Comparison of ENCODE assay signal across 22 mouse cellular contexts in the genomic region with DNA sequence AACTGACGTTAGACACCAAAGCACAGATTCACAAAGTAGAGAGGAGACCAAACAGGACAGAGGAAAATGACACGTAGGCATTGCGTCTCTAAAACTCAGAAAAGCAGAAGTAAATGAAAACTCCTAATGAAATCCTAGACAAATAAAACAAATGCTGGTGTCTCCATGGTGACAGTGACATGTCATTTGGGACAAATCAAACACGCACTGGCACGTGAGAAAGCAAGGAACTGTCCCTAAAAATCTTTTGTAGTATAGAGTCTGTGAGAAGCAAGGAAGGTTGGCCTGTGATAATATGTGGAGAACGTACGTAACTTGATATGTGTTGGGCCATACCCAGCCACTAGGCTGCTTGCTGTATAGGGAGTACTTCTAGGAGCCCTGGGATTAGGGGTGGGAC.
DNase-seq lines count a peak whose midpoint lies in the region; ATAC-seq and TF ChIP-seq lines count a peak whose summit lies in the region.
"Had no signal": no experiment of that assay in that cellular context is flagged by ENCODE, and none has a peak within 500 bp of the region (broad histone marks: within the 10 kb centered on the region; RNA-seq: fewer than 3 reads in every experiment).

No protein-coding gene starts in this region.

- WGBS in lung, embryonic 14.5 days = 57% methylated on average over 7 of the region's 7 CpGs
- 58% methylated on average over 7 of the region's 7 CpGs for WGBS in lung, postnatal 0 days

- no peaks in the 10 kb centered on the region for H3K27me3 ChIP-seq in lung, embryonic 14.5 days (ENCODE audit: insufficient read depth, low read length)
- H3K27me3 ChIP-seq in lung, postnatal 0 days (replicated peaks; ENCODE audit: insufficient read depth, low read length) = no peaks in the 10 kb centered on the region
- no peaks in the 10 kb centered on the region for H3K27me3 ChIP-seq in MEL (ENCODE audit: control insufficient read depth in 1 of 2, insufficient read depth in 2 of 2, low read length in 2 of 2)
- H3K27me3 ChIP-seq: CH12.LX, Patski had no signal

- H3K9me3 ChIP-seq in lung, embryonic 14.5 days (ENCODE audit: low read depth, low read length) = no peaks in the 10 kb centered on the region
- H3K9me3 ChIP-seq in lung, postnatal 0 days (ENCODE audit: low read length) = no peaks in the 10 kb centered on the region
- H3K9me3 ChIP-seq in MEL (replicated peaks; ENCODE audit: insufficient read depth, low read length) = no peaks in the 10 kb centered on the region

- ATAC-seq in lung, embryonic 14.5 days (ENCODE audit: insufficient read depth) = peak; percentile 54; the same call in 1 of the 2 replicates
- ATAC-seq in lung, postnatal 0 days = no peak
- ATAC-seq in CD4-positive, CD25-positive, alpha-beta regulatory T cell, adult 4 months = no peak
- ATAC-seq: activated CD4-positive, CD25-positive, alpha-beta regulatory T cell, adult 4 months; Patski had no signal

- DNase-seq in lung, embryonic 14.5 days = no peak
- no peak for DNase-seq in lung, postnatal 10 days
- DNase-seq in lung, postnatal 0 days (ENCODE audit: low spot score) = peak; percentile 20
- no peak for DNase-seq in lung, postnatal 14 days
- peak; percentile 69 for DNase-seq in MEL (ENCODE audit: low read depth, low spot score)
- DNase-seq: adrenal gland, adult 2 months; adrenal gland, adult 8-10 months; adrenal gland, postnatal 10 days; adrenal gland, postnatal 14 days; adrenal gland, postnatal 25 days; adrenal gland, postnatal 36 days; B cell, adult 2 months; cerebellum, adult 11 months; cerebellum, adult 11-12 months; cerebellum, adult 18-20 months; cerebellum, adult 2 months; cerebellum, adult 8-10 months had no signal

- no peak for TF ChIP-seq POLR2A in MEL (IDR thresholded peaks at IDR 0.05; ENCODE audit: control insufficient read depth in 1 of 2, insufficient read depth in 1 of 2, low read depth in 1 of 2, low read length in 2 of 2, poor library complexity in 1 of 2)

- no peaks in the 10 kb centered on the region for H3K36me3 ChIP-seq in lung, embryonic 14.5 days (ENCODE audit: insufficient read depth)
- H3K36me3 ChIP-seq in lung, postnatal 0 days (ENCODE audit: insufficient read depth, low read length) = no peaks in the 10 kb centered on the region
- peaks cover 0 to 57% of the 10 kb centered on the region in 2 experiments; a peak in 2 of 4 replicates for H3K36me3 ChIP-seq in MEL (ENCODE audit: control insufficient read depth in 1 of 2, insufficient read depth in 2 of 2, low read length in 2 of 2)
- H3K36me3 ChIP-seq: G1E had no signal

- H3K9ac ChIP-seq in lung, embryonic 14.5 days = no peak overlapping the region
- no peak overlapping the region for H3K9ac ChIP-seq in lung, postnatal 0 days (replicated peaks; ENCODE audit: low read depth)
- H3K9ac ChIP-seq in MEL (ENCODE audit: control insufficient read depth, low read depth, low read length, poor library complexity, severe bottlenecking) = peak overlapping the region; percentile 62; the same call in 1 of the 2 replicates

- no peak overlapping the region for H3K4me3 ChIP-seq in lung, embryonic 14.5 days (ENCODE audit: low read depth, low read length)
- no peak overlapping the region for H3K4me3 ChIP-seq in lung, postnatal 0 days (ENCODE audit: low read depth, low read length)
- H3K4me3 ChIP-seq in MEL (ENCODE audit: control insufficient read depth in 1 of 2, insufficient read depth in 1 of 2, low read depth in 2 of 2, low read length in 2 of 2) = no peak overlapping the region

- no peak overlapping the region for H3K4me2 ChIP-seq in lung, embryonic 14.5 days
- no peak overlapping the region for H3K4me2 ChIP-seq in lung, postnatal 0 days (replicated peaks; ENCODE audit: low read depth, low read length)

- no peaks in the 10 kb centered on the region for H3K79me2 ChIP-seq in MEL (ENCODE audit: control insufficient read depth, insufficient read depth, low read length, poor library complexity)

- no peak for TF ChIP-seq RAD21 in MEL (IDR thresholded peaks at IDR 0.05; ENCODE audit: low read depth, low read length)

- TF ChIP-seq CTCF in lung, embryonic 14.5 days (IDR thresholded peaks at IDR 0.05; ENCODE audit: low read depth) = no peak
- no peak for TF ChIP-seq CTCF in lung, postnatal 0 days (IDR thresholded peaks at IDR 0.05)
- no peak for TF ChIP-seq CTCF in MEL (IDR thresholded peaks at IDR 0.05 in 2 of 3, conservative IDR thresholded peaks at IDR 0.05 in 1 of 3; ENCODE audit: control insufficient read depth in 1 of 3, insufficient read depth in 1 of 3, low read depth in 2 of 3, low read length in 3 of 3, poor library complexity in 1 of 3, severe bottlenecking in 1 of 3)

- no peaks in the 10 kb centered on the region for H3K4me1 ChIP-seq in lung, embryonic 14.5 days (ENCODE audit: insufficient read depth)
- H3K4me1 ChIP-seq in lung, postnatal 0 days (ENCODE audit: insufficient read depth, low read depth, low read length) = no peaks in the 10 kb centered on the region
- peaks cover 35 to 53% of the 10 kb centered on the region in 2 experiments for H3K4me1 ChIP-seq in MEL (ENCODE audit: control insufficient read depth in 1 of 2, insufficient read depth in 2 of 2, low read length in 2 of 2)

- no peak overlapping the region for H3K27ac ChIP-seq in lung, embryonic 14.5 days (ENCODE audit: low read depth)
- no peak overlapping the region for H3K27ac ChIP-seq in lung, postnatal 0 days (ENCODE audit: low read length)
- H3K27ac ChIP-seq in MEL (ENCODE audit: control insufficient read depth, low read depth, low read length) = peak overlapping the region; percentile 94

- no peak for TF ChIP-seq EP300 in lung, postnatal 0 days (IDR thresholded peaks at IDR 0.05)
- TF ChIP-seq EP300 in MEL (IDR thresholded peaks at IDR 0.05; ENCODE audit: low read depth in 1 of 2, low read length in 2 of 2) = peak in 1 of 2 experiments; percentile 32; a peak in 1 of 4 replicates

TF ChIP-seq in MEL, 35 proteins besides CTCF, POLR2A, EP300 and RAD21:
- TF ChIP-seq GABPA (IDR thresholded peaks at IDR 0.05; ENCODE audit: low read depth, low read length) (no peak), RCOR1 (IDR thresholded peaks at IDR 0.05; ENCODE audit: low read depth, low read length) (0 out of 2 replicates have a peak, but pooled peaks have one; percentile 24), ZNF384 (IDR thresholded peaks at IDR 0.05; ENCODE audit: low read depth, low read length) (no peak), MEF2A (IDR thresholded peaks at IDR 0.05; ENCODE audit: extremely low read depth, insufficient replicate concordance, low read depth, low read length, poor library complexity, severe bottlenecking) (no peak), BHLHE40 (IDR thresholded peaks at IDR 0.05; ENCODE audit: borderline replicate concordance, low read depth, low read length) (peak; percentile 87)

Comparison
In these comparisons a context has a peak if more than half of its experiments do, and no peak if none do; other contexts are left out.
1. DNase-seq: peak in lung, postnatal 0 days (single experiment) and MEL (single experiment); none in lung, embryonic 14.5 days (single experiment), lung, postnatal 10 days (single experiment) and lung, postnatal 14 days (single experiment).